Mouse (Mus musculus) embryonic fibroblast, embryonic 13.5 days (primary cell): ENCODE measurements around the gene Tapbpl.

Source experiments
- CTCF ChIP-seq: IDR thresholded peaks from 2 replicates; pipeline ENCODE4 v1.5.1; 2011; ENCODE audit warnings: mild to moderate bottlenecking, control low read depth, low read length, moderate library complexity, borderline replicate concordance; ENCODE audit not compliant: insufficient read depth
- POLR2A ChIP-seq: IDR thresholded peaks from 2 replicates; pipeline ENCODE4 v1.6.1; 2011; ENCODE audit warnings: low read depth, mild to moderate bottlenecking, control low read depth, low read length, moderate library complexity

- TF ChIP-seq CTCF (no peak), POLR2A (no peak)
Observed at GRCm38 (mm10) chr6:125212621-125213020, 19.0 kb downstream of the Tapbpl start.
